ENCODE assay signal across 13 mouse cellular contexts in the genomic region with DNA sequence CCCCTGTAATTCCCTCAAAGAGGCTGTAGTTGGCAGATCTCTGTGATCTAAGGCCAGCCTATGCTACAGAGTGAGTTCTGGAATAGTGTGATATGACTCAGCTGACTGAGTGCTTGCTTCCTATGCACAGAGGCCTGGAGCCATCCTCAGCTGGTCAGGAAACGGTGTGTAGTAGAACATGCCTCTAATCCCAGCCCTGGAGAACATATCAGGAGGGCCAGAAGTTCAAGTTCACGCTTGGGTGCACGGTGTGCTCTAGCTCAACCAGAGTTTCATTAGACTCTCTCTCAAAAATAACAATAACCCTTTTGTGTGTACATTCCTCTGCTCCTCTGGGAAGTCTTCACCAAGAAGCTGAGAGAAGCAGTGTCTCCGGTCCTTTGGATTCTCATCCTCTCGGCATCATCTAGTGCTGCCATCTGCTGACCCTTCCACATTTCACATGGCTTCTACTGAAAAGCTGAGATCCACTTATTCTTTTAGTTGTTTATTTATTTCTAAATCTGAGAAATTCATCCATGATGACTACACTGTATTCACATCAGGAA. TPM values are rescaled to one million over a fixed set of nuclear protein-coding genes. Genes with fewer than 3 reads are reported as not detected.
DNase-seq lines count a peak whose midpoint lies in the region; ATAC-seq and TF ChIP-seq lines count a peak whose summit lies in the region.
"Had no signal": no experiment of that assay in that cellular context is flagged by ENCODE, and none has a peak within 500 bp of the region (broad histone marks: within the 10 kb centered on the region; RNA-seq: fewer than 3 reads in every experiment).

No protein-coding gene starts in this region.

- no peak overlapping the region for H3K4me2 ChIP-seq in kidney, embryonic 14.5 days (replicated peaks; ENCODE audit: low read depth, low read length)
- H3K4me2 ChIP-seq in neural tube, embryonic 11.5 days (ENCODE audit: low read depth), result no peak overlapping the region
- H3K4me2 ChIP-seq in neural tube, embryonic 15.5 days, result no peak overlapping the region
- H3K4me2 ChIP-seq: embryonic facial prominence, embryonic 12.5 days; limb, embryonic 12.5 days had no signal

- no peaks in the 10 kb centered on the region for H3K36me3 ChIP-seq in kidney, embryonic 14.5 days (ENCODE audit: control insufficient read depth, insufficient read depth, low read length)
- no peaks in the 10 kb centered on the region for H3K36me3 ChIP-seq in neural tube, embryonic 11.5 days (ENCODE audit: control insufficient read depth, insufficient read depth, low read length)
- no peaks in the 10 kb centered on the region for H3K36me3 ChIP-seq in neural tube, embryonic 15.5 days
- H3K36me3 ChIP-seq: embryonic facial prominence, embryonic 12.5 days; heart, embryonic 10.5 days; limb, embryonic 12.5 days had no signal

- H3K9ac ChIP-seq in kidney, embryonic 14.5 days (ENCODE audit: low read depth, low read length), result no peak overlapping the region
- no peak overlapping the region for H3K9ac ChIP-seq in neural tube, embryonic 11.5 days (ENCODE audit: low read length)
- no peak overlapping the region for H3K9ac ChIP-seq in neural tube, embryonic 15.5 days (replicated peaks)
- H3K9ac ChIP-seq: embryonic facial prominence, embryonic 12.5 days; limb, embryonic 12.5 days had no signal

- H3K4me3 ChIP-seq in kidney, embryonic 14.5 days (ENCODE audit: low read length), result no peak overlapping the region
- H3K4me3 ChIP-seq in neural tube, embryonic 11.5 days (ENCODE audit: low read depth, low read length), result no peak overlapping the region
- H3K4me3 ChIP-seq in neural tube, embryonic 15.5 days (replicated peaks), result no peak overlapping the region
- H3K4me3 ChIP-seq in gastrocnemius, adult 2 months, result no peak overlapping the region
- H3K4me3 ChIP-seq: embryonic facial prominence, embryonic 12.5 days; heart, embryonic 10.5 days; limb, embryonic 12.5 days had no signal

- H3K27ac ChIP-seq in kidney, embryonic 14.5 days (ENCODE audit: low read depth, low read length), result no peak overlapping the region
- no peak overlapping the region for H3K27ac ChIP-seq in neural tube, embryonic 11.5 days (ENCODE audit: low read depth, low read length)
- no peak overlapping the region for H3K27ac ChIP-seq in neural tube, embryonic 15.5 days (replicated peaks)
- no peak overlapping the region for H3K27ac ChIP-seq in gastrocnemius, adult 2 months
- H3K27ac ChIP-seq: embryonic facial prominence, embryonic 12.5 days; heart, embryonic 10.5 days; limb, embryonic 12.5 days had no signal

- no peaks in the 10 kb centered on the region for H3K27me3 ChIP-seq in kidney, embryonic 14.5 days (ENCODE audit: control insufficient read depth, insufficient read depth, low read length)
- H3K27me3 ChIP-seq in neural tube, embryonic 11.5 days (ENCODE audit: control insufficient read depth, insufficient read depth, low read length), result no peaks in the 10 kb centered on the region
- H3K27me3 ChIP-seq in neural tube, embryonic 15.5 days (replicated peaks), result no peaks in the 10 kb centered on the region
- H3K27me3 ChIP-seq: embryonic facial prominence, embryonic 12.5 days; limb, embryonic 12.5 days had no signal

- intact Hi-C loops in gastrocnemius, adult 2 months (cut with DNase I), result no loop called here

- no peaks in the 10 kb centered on the region for H3K4me1 ChIP-seq in kidney, embryonic 14.5 days (ENCODE audit: control insufficient read depth, insufficient read depth, low read length)
- no peaks in the 10 kb centered on the region for H3K4me1 ChIP-seq in neural tube, embryonic 11.5 days (ENCODE audit: control insufficient read depth, insufficient read depth, low read length)
- no peaks in the 10 kb centered on the region for H3K4me1 ChIP-seq in neural tube, embryonic 15.5 days
- H3K4me1 ChIP-seq: embryonic facial prominence, embryonic 12.5 days; heart, embryonic 10.5 days; limb, embryonic 12.5 days had no signal

- no peaks in the 10 kb centered on the region for H3K9me3 ChIP-seq in kidney, embryonic 14.5 days (ENCODE audit: control insufficient read depth, low read length)
- no peaks in the 10 kb centered on the region for H3K9me3 ChIP-seq in neural tube, embryonic 11.5 days (ENCODE audit: control insufficient read depth, low read length)
- no peaks in the 10 kb centered on the region for H3K9me3 ChIP-seq in neural tube, embryonic 15.5 days (replicated peaks)
- H3K9me3 ChIP-seq: embryonic facial prominence, embryonic 12.5 days; heart, embryonic 10.5 days; limb, embryonic 12.5 days had no signal

- ATAC-seq in kidney, embryonic 14.5 days (ENCODE audit: low FRiP score, low TSS enrichment), result peak; percentile 66; the same call in 1 of the 2 replicates
- no peak for ATAC-seq in neural tube, embryonic 11.5 days (ENCODE audit: insufficient read depth, low FRiP score, low TSS enrichment)
- no peak for ATAC-seq in neural tube, embryonic 15.5 days (ENCODE audit: low FRiP score)

- WGBS in kidney, embryonic 14.5 days, result 65% methylated on average over 5 of the region's 5 CpGs
- WGBS in neural tube, embryonic 11.5 days, result 71% methylated on average over 5 of the region's 5 CpGs
- 75% methylated on average over 5 of the region's 5 CpGs for WGBS in neural tube, embryonic 15.5 days

- DNase-seq in kidney, adult 9 months, result no peak
- DNase-seq in neural tube, embryonic 11.5 days (ENCODE audit: low spot score), result peak; percentile 13
- peak; percentile 12 for DNase-seq in embryo, embryonic 11 days
- peak; percentile 13 for DNase-seq in telencephalon, adult 2 months (ENCODE audit: low read depth, low spot score)
- no peak for DNase-seq in gastrocnemius, adult 2 months
- DNase-seq: adrenal gland, postnatal 10 days; lung, postnatal 14 days; thymus, postnatal 25 days had no signal

- no peak for TF ChIP-seq CTCF in gastrocnemius, adult 2 months (IDR thresholded peaks at IDR 0.05)

RNA-seq across cellular contexts. Expression of a gene that starts 22.3 kb away (rescaled TPM):
- 1.1 and 1.5 TPM in 2 replicates for polyA plus RNA-seq in kidney, embryonic 14.5 days (2014; fragmentation: Nextera tagmentation; extraction: Ambion mirVana)
- polyA plus RNA-seq in neural tube, embryonic 11.5 days (2014; fragmentation: Nextera tagmentation; extraction: Ambion mirVana), result 3.6 and 5.1 TPM in 2 replicates
- 28.2 and 29.9 TPM in 2 replicates for polyA plus RNA-seq in neural tube, embryonic 15.5 days (2015; fragmentation: Nextera tagmentation; extraction: Ambion mirVana)
- under 1 TPM; 0.10 to 0.22 TPM for total RNA-seq in gastrocnemius, adult 2 months (2021)

Comparison
In these comparisons a context has a peak if more than half of its experiments do, and no peak if none do; other contexts are left out.
1. DNase-seq: peak in neural tube, embryonic 11.5 days (single experiment), embryo, embryonic 11 days (single experiment) and telencephalon, adult 2 months (single experiment); none in kidney, adult 9 months (single experiment) and gastrocnemius, adult 2 months (single experiment).